Mouse (Mus musculus) CH12.LX (cell line): ENCODE measurements around the gene Uba52.

Source experiments
- CHD1 ChIP-seq: IDR thresholded peaks from 2 replicates; pipeline ENCODE4 v1.6.1; 2012; ENCODE audit warnings: low read depth, low read length, improper control_type of control experiment, inconsistent platforms
- CTCF ChIP-seq, 2 experiments: IDR thresholded peaks in 1 of 2; conservative IDR thresholded peaks in 1 of 2; 2 replicates each; pipeline ENCODE4 v1.5.1; 2011 to 2012; ENCODE audit warnings: low read depth in 2 of 2, low read length in 2 of 2, improper control_type of control experiment in 1 of 2, inconsistent platforms in 1 of 2, mild to moderate bottlenecking in 1 of 2, moderate library complexity in 1 of 2
- KAT2A ChIP-seq: IDR thresholded peaks from 2 replicates; pipeline ENCODE4 v1.6.1; 2012; ENCODE audit warnings: low read length, improper control_type of control experiment, inconsistent platforms; ENCODE audit not compliant: insufficient replicate concordance
- MAFK ChIP-seq: IDR thresholded peaks from 2 replicates; pipeline ENCODE4 v1.6.1; 2011; ENCODE audit warnings: low read length, improper control_type of control experiment; ENCODE audit not compliant: insufficient replicate concordance
- MAX ChIP-seq: IDR thresholded peaks from 2 replicates; pipeline ENCODE4 v1.6.1; 2011; ENCODE audit warnings: low read length, improper control_type of control experiment
- MEF2A ChIP-seq: IDR thresholded peaks from 2 replicates; pipeline ENCODE4 v1.6.1; 2014; ENCODE audit warnings: low read depth, mild to moderate bottlenecking, inconsistent platforms, low read length, improper control_type of control experiment, borderline replicate concordance
- MXI1 ChIP-seq: IDR thresholded peaks from 2 replicates; pipeline ENCODE4 v1.6.1; 2011; ENCODE audit warnings: mild to moderate bottlenecking, low read depth, low read length, improper control_type of control experiment
- POLR2A ChIP-seq: IDR thresholded peaks from 2 replicates; pipeline ENCODE4 v1.6.1; 2011; ENCODE audit warnings: low read depth, mild to moderate bottlenecking, improper control_type of control experiment, low read length
- ZC3H11A ChIP-seq: IDR thresholded peaks from 2 replicates; pipeline ENCODE4 v1.6.1; 2012; ENCODE audit warnings: low read depth, mild to moderate bottlenecking, inconsistent platforms, low read length, improper control_type of control experiment
- ZKSCAN1 ChIP-seq: IDR thresholded peaks from 2 replicates; pipeline ENCODE4 v1.6.1; 2012; ENCODE audit warnings: low read depth, inconsistent platforms, low read length, improper control_type of control experiment, borderline replicate concordance

DNA sequence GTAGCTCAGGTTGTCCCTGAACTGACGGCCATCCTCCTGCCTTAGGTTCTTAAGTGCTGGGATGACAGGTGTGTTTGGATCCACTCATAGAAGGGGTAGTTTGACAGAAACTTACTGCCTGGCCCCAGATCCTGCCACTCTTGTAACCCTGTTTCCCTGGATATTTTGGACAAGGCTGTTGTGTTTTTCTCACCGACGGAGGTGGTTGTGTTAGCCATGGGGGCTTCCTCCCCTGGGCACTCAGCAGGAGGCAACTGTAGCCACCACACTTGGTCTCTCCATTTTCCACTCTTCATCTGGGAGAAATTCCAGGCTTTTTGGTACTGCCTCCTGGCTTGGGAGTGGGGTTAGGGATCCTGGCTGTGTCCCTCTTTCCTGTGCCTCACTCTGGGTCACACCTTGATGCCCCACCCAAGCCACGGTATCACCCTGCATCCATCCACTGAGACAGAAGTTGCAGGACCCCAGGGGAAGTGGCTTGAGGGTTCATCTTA is 29.5 kb upstream of the Uba52 start:
- TF ChIP-seq CTCF (conservative IDR thresholded peaks at IDR 0.05 in 1 of 2, IDR thresholded peaks at IDR 0.05 in 1 of 2; ENCODE audit: low read depth in 2 of 2, low read length in 2 of 2) (no peak), ZKSCAN1 (no peak), MAFK (no peak), POLR2A (no peak), MAX (no peak), MXI1 (no peak; the same call in 1 of the 2 replicates), MEF2A (no peak), CHD1 (no peak), KAT2A (no peak), ZC3H11A (no peak)
